Mouse (Mus musculus): ENCODE data around the gene Atp5h. TPM values are rescaled to one million over a fixed set of nuclear protein-coding genes. Genes with fewer than 3 reads are reported as not detected.

Atp5h gene
- polyA plus RNA-seq, 2 experiments, result 334 to 620 TPM

GRCm38 (mm10) chr11:115383701-115384474 lies 35.9 kb downstream of the Atp5h start:
- no peak overlapping the region for H3K27ac ChIP-seq
- H3K9ac ChIP-seq (replicated peaks), result no peak overlapping the region
- WGBS (ENCODE audit: insufficient replicate concordance), result 48% methylated on average over 16 of the region's 16 CpGs
- peaks cover 41% of the 10 kb centered on the region for H3K27me3 ChIP-seq (ENCODE audit: control insufficient read depth, insufficient read depth, low read length)
- DNase-seq (ENCODE audit: low read depth in 3 of 3, low spot score in 3 of 3) (no peak), ATAC-seq (ENCODE audit: insufficient read depth) (no peak)
- no peaks in the 10 kb centered on the region for H3K9me3 ChIP-seq (ENCODE audit: control insufficient read depth, low read length)
- no peaks in the 10 kb centered on the region for H3K36me3 ChIP-seq (replicated peaks; ENCODE audit: control insufficient read depth, insufficient read depth, low read depth)
- no peaks in the 10 kb centered on the region; a peak in 1 of 4 replicates for H3K4me1 ChIP-seq (replicated peaks; ENCODE audit: control insufficient read depth in 2 of 2, insufficient read depth in 2 of 2, low read length in 1 of 2)
- TF ChIP-seq CTCF (IDR thresholded peaks at IDR 0.05; ENCODE audit: low read depth), result no peak
- no peak for TF ChIP-seq EP300 (IDR thresholded peaks at IDR 0.05; ENCODE audit: low read depth)
- H3K4me2 ChIP-seq (ENCODE audit: low read depth), result no peak overlapping the region
- no peak overlapping the region for H3K4me3 ChIP-seq (ENCODE audit: insufficient read depth in 1 of 2, low read depth in 2 of 2, low read length in 2 of 2)

DNA sequence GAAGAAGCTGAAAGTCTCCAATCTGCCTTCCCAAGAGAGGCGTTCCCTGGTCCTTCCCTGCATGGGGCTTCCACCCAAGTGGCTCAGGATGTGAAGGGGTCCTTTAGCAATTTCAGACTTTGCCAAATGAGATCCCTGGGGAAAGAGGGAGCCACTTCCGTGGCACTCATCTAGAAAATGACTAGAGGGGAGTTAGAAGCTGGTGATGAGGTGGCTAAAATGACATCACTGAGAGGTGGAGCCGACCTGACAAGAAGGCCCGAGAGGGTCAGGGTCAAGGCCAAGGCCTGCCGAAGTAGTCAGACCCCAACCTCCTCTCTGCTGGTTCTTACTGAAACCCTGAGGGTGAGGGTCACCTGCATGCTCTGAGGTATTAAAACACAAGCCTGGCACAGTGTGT lies 36.9 kb downstream of the Atp5h start:
- peaks cover 41% of the 10 kb centered on the region for H3K27me3 ChIP-seq (ENCODE audit: control insufficient read depth, insufficient read depth, low read length)
- TF ChIP-seq EP300 (IDR thresholded peaks at IDR 0.05; ENCODE audit: low read depth), result no peak
- TF ChIP-seq CTCF (IDR thresholded peaks at IDR 0.05; ENCODE audit: low read depth), result no peak
- ATAC-seq (ENCODE audit: insufficient read depth), result no peak
- no peaks in the 10 kb centered on the region; a peak in 1 of 4 replicates for H3K4me1 ChIP-seq (replicated peaks; ENCODE audit: control insufficient read depth in 2 of 2, insufficient read depth in 2 of 2, low read length in 1 of 2)
- H3K9me3 ChIP-seq (ENCODE audit: control insufficient read depth, low read length), result no peaks in the 10 kb centered on the region
- peak overlapping the region; percentile 44; the same call in 1 of the 2 replicates for H3K4me2 ChIP-seq (ENCODE audit: low read depth)
- no peak for DNase-seq (ENCODE audit: low read depth in 3 of 3, low spot score in 3 of 3)
- 30% methylated on average over 5 of the region's 5 CpGs for WGBS (ENCODE audit: insufficient replicate concordance)
- H3K9ac ChIP-seq (replicated peaks), result no peak overlapping the region
- H3K27ac ChIP-seq, result no peak overlapping the region
- no peaks in the 10 kb centered on the region for H3K36me3 ChIP-seq (replicated peaks; ENCODE audit: control insufficient read depth, insufficient read depth, low read depth)
- no peak overlapping the region for H3K4me3 ChIP-seq (ENCODE audit: insufficient read depth in 1 of 2, low read depth in 2 of 2, low read length in 2 of 2)

DNA sequence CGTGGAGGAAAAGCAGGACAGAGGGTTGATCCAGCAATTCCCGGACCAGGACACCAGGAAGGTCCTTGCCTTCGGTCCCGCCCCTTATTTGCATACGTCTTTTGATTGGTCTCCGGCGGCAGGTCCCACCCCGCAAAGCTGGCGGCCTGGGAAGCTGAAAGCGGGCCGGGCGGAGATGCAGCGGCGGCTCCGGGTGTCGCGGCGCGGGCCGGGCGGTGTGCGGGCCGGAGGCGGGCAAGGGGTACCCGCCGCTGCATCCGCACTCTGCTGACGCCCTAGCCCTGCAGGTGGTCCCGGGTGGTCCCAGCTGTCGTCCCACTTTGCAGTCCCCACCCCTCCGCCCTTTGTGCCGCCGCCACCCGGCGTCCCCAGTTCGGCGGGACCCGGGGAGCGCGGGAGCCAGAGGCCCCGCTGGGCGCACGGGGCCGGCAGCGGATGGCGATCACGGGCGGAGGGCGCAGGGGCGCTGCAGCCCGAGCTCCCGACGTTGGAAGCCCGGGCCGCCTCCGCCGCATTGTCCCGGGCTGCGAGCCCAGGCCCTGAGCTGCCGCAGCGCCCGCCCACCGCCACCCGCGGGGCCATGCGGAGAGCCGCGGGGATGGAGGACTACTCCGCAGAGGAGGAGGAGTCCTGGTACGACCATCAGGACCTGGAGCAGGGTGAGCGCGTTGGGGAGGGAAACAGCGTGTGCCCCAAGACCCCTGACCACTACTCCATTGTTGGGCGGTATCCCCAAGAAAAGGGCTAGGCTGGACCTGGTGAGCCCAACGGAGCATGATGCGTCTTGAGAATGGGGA lies 37.8 kb downstream of the Atp5h start, which contains the start of gene Cdr2l:
Gene Cdr2l (plus strand): TSS at position 174 of the 797 bp plus-strand sequence.
- WGBS (ENCODE audit: insufficient replicate concordance), result 1% methylated on average over 60 of the region's 76 CpGs
- H3K4me3 ChIP-seq (ENCODE audit: insufficient read depth in 1 of 2, low read depth in 2 of 2, low read length in 2 of 2), result peak within 1 kb of the TSS; percentile 51 to 53
- H3K27ac ChIP-seq, result no peak within 1 kb of the TSS

GRCm38 (mm10) chr11:115381276-115381675 lies 38.5 kb downstream of the Atp5h start:
- no peak overlapping the region for H3K9ac ChIP-seq (replicated peaks)
- peaks cover 41% of the 10 kb centered on the region for H3K27me3 ChIP-seq (ENCODE audit: control insufficient read depth, insufficient read depth, low read length)
- TF ChIP-seq CTCF (IDR thresholded peaks at IDR 0.05; ENCODE audit: low read depth) (no peak), EP300 (IDR thresholded peaks at IDR 0.05; ENCODE audit: low read depth) (no peak)
- no peaks in the 10 kb centered on the region for H3K9me3 ChIP-seq (ENCODE audit: control insufficient read depth, low read length)
- no peaks in the 10 kb centered on the region for H3K36me3 ChIP-seq (replicated peaks; ENCODE audit: control insufficient read depth, insufficient read depth, low read depth)
- H3K4me2 ChIP-seq (ENCODE audit: low read depth), result no peak overlapping the region
- ATAC-seq (ENCODE audit: insufficient read depth), result no peak
- 42% methylated on average over 9 of the region's 9 CpGs for WGBS (ENCODE audit: insufficient replicate concordance)
- no peak overlapping the region for H3K27ac ChIP-seq
- no peaks in the 10 kb centered on the region; a peak in 1 of 4 replicates for H3K4me1 ChIP-seq (replicated peaks; ENCODE audit: control insufficient read depth in 2 of 2, insufficient read depth in 2 of 2, low read length in 1 of 2)
- no peak for DNase-seq (ENCODE audit: low read depth in 3 of 3, low spot score in 3 of 3)
- H3K4me3 ChIP-seq (ENCODE audit: insufficient read depth in 1 of 2, low read depth in 2 of 2, low read length in 2 of 2), result no peak overlapping the region

More for the DNA sequence above, 37.8 kb downstream of the Atp5h start, which contains the start of gene Cdr2l:
- Histone ChIP-seq H3K9ac (replicated peaks) (no peak within 1 kb of the TSS), H3K9me3 (ENCODE audit: control insufficient read depth, low read length) (no peaks in the 10 kb centered on the region), H3K4me1 (replicated peaks; ENCODE audit: control insufficient read depth in 2 of 2, insufficient read depth in 2 of 2, low read length in 1 of 2) (no peaks in the 10 kb centered on the region; a peak in 1 of 4 replicates), H3K36me3 (replicated peaks; ENCODE audit: control insufficient read depth, insufficient read depth, low read depth) (no peaks in the 10 kb centered on the region), H3K4me2 (ENCODE audit: low read depth) (peak within 1 kb of the TSS; percentile 44), H3K27me3 (ENCODE audit: control insufficient read depth, insufficient read depth, low read length) (peaks cover 41% of the 10 kb centered on the region)
- DNase-seq (ENCODE audit: low read depth in 3 of 3, low spot score in 3 of 3) (peak; percentile 19 to 40 (median 30)), ATAC-seq (ENCODE audit: insufficient read depth) (peak; percentile 48; the same call in 1 of the 2 replicates)
- no peak for TF ChIP-seq EP300 (IDR thresholded peaks at IDR 0.05; ENCODE audit: low read depth)
- TF ChIP-seq CTCF (IDR thresholded peaks at IDR 0.05; ENCODE audit: low read depth), result no peak

- Histone ChIP-seq H3K27me3 (ENCODE audit: control insufficient read depth, insufficient read depth, low read length) (peaks cover 47% of the 10 kb centered on the region), H3K36me3 (replicated peaks; ENCODE audit: control insufficient read depth, insufficient read depth, low read depth) (no peaks in the 10 kb centered on the region), H3K27ac (no peak overlapping the region), H3K9ac (replicated peaks) (no peak overlapping the region), H3K4me2 (ENCODE audit: low read depth) (no peak overlapping the region), H3K4me3 (ENCODE audit: insufficient read depth in 1 of 2, low read depth in 2 of 2, low read length in 2 of 2) (no peak overlapping the region), H3K9me3 (ENCODE audit: control insufficient read depth, low read length) (no peaks in the 10 kb centered on the region), H3K4me1 (replicated peaks; ENCODE audit: control insufficient read depth in 2 of 2, insufficient read depth in 2 of 2, low read length in 1 of 2) (no peaks in the 10 kb centered on the region; a peak in 1 of 4 replicates)
- no peak for ATAC-seq (ENCODE audit: insufficient read depth)
- WGBS (ENCODE audit: insufficient replicate concordance), result 55% methylated on average over 7 of the region's 7 CpGs
- no peak for DNase-seq (ENCODE audit: low read depth in 3 of 3, low spot score in 3 of 3)
- TF ChIP-seq EP300 (IDR thresholded peaks at IDR 0.05; ENCODE audit: low read depth) (no peak), CTCF (IDR thresholded peaks at IDR 0.05; ENCODE audit: low read depth) (0 out of 2 replicates have a peak, but pooled peaks have one; percentile 26)
Measured at GRCm38 (mm10) chr11:115377854-115378253, 41.9 kb downstream of the Atp5h start.
